Mouse (Mus musculus) heart, adult 10 weeks (tissue): ENCODE measurements around the gene Pxdn. TPM values are rescaled to one million over a fixed set of nuclear protein-coding genes. Genes with fewer than 3 reads are reported as not detected.

Source experiments
- polyA plus RNA-seq: library from polyadenylated mRNA; stranded (reverse); fragments of 350-450 nt; fragmentation: Illumina TruSeq; extraction: RNeasy Lipid Tissue Mini Kit (QIAGEN cat#74804); gene quantifications from one replicate; pipeline ENCODE4 v1.2.3, GENCODE M21; 2014; ENCODE audit warnings: low read depth, low replicate concordance

Gene Pxdn
- 43.5 TPM for polyA plus RNA-seq

GRCm38 (mm10) chr12:29937308-29937707, at the start of gene Pxdn:
Gene Pxdn, plus strand, starts transcription at chr12:29937608.

Other genes starting within 250 kb of the Pxdn start
- gene Tpo, start 195.0 kb downstream of the Pxdn start, polyA plus RNA-seq: not detected